Mouse (Mus musculus): ENCODE data around the gene Hist1h2bb.
A peak's percentile ranks its signal among the peaks of the same experiment; 100 is the strongest.
"Not testable (repeated sequence)": the region's sequence is repeated elsewhere in the genome, so short reads cannot be mapped to it uniquely, and the experiment has no call there.

The Hist1h2bb gene

DNA sequence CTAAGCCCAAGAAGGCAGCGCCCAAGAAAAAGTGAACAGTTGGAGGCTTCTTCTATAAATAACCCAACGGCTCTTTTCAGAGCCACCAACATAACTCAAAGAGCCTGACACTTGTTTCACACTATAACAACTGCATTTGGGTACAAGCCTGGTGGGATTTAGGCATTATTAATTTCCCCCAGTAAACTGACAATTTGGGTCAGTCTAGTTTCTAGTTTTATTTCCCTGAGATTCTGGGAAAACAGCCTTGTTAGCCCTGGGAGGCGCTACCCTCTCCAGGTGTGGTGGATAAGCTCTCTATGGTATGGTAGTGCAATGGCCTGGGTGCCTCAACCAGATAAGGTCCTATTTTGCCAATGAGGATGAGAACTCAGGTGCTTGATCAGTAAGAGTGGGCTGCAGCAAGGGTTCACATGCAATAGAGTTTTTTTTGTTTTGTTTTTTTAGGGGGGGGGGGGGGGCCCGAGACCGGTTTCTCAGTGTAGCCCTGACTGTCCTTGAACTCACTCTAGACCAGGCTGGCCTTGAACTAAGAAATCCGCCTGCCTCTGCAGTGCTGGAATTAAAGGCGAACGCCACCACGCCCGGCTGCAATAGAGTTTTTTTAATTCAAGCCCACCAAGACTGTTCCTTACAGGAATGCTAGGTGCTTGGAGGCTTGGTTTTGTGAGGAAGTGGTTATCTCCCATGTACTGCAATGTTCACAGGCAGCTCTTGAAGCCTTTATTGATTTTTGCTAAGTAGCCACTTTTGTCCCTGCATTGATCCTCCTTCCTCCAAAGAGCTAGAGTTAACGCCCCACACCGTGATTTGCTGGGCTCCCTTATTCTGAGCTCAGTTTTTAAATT is 18.0 kb downstream of the Hist1h2bb start:
- DNase-seq (ENCODE audit: low spot score) = no peak

DNA sequence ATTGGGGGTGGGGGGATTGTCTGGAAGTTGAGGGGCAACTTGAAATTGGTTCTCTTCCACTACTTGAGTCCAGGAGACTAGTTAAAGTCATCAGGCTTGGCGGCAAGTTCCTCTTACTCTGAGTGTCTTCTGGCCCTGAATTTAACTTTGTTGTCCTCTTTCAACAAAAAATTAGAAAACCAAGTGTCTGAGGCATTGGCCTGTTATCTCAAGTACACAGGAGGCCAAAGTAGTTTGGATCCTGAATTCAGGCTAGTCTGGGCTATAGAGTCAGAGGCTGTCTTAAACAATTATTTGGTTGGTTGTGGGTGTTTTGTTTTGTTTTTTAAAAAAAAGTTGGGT is 18.6 kb downstream of the Hist1h2bb start:
- no peak for DNase-seq (ENCODE audit: low spot score)

DNA sequence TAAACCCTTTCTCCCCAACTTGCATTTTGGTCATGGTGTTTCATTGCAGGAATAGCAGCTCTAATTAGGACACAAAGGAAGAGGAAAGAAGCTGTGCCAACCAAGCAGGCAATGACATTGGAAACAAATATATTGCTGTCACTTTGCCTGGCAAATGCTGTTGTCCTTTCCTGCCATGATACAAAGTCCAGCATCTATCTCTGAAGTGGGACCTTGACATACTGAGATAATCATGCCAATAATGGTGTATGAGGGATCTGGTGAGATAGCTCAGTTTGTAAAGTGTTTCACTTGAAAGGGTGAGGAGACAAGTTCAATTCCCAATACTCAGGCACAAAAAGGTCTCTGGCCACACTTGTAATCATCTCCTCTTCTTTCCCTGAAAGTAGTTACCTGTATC is 20.2 kb downstream of the Hist1h2bb start:
- no peak for DNase-seq (ENCODE audit: low spot score)

DNA sequence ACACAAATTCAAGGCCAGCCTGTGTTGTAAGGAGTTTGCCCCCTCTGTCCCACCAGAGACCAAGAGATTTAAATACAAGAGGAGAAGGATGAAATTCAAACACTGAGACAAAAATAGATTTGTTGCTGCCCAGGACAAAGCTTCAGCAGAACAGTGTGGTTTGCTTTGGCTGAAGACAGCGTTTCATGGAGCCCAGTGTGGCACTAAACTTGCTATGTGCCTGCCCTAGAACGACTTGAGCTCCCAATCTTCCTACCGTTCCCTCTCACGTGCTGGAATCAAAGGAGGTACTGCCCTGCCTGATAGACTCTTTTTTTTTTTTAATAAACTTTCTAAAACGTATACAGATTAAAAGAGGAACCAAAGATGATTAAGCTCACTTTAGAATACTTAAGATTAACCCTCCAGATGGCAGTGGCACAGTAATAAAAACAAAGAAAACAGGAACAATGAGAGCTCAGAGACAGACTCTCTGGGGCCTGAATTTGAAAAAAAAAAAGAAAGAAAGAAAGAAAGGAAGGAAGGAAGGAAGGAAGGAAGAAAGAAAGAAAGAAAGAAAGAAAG is 22.4 kb downstream of the Hist1h2bb start:
- no peak for DNase-seq (ENCODE audit: low spot score)

DNA sequence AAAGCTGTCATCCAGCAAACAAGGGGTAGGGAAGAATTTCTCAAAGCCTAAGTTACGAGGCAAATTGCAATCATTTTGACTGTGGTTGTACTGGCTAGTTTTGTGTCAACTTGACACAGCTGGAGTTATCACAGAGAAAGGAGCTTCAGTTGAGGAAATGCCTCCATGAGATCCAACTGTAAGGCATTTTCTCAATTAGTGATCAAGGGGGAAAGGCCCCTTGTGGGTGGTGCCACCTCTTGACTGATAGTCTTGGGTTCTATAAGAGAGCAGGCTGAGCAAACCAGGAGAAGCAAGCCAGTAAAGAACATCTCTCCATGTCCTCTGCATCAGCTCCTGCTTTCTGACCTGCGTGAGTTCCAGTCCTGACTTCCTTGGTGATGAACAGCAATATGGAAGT is 23.1 kb downstream of the Hist1h2bb start, which contains the start of gene Trim38:
Gene Trim38 (plus strand): TSS at position 301 of the 400 bp plus-strand sequence.
- not testable (repeated sequence) for DNase-seq (ENCODE audit: low spot score)

DNA sequence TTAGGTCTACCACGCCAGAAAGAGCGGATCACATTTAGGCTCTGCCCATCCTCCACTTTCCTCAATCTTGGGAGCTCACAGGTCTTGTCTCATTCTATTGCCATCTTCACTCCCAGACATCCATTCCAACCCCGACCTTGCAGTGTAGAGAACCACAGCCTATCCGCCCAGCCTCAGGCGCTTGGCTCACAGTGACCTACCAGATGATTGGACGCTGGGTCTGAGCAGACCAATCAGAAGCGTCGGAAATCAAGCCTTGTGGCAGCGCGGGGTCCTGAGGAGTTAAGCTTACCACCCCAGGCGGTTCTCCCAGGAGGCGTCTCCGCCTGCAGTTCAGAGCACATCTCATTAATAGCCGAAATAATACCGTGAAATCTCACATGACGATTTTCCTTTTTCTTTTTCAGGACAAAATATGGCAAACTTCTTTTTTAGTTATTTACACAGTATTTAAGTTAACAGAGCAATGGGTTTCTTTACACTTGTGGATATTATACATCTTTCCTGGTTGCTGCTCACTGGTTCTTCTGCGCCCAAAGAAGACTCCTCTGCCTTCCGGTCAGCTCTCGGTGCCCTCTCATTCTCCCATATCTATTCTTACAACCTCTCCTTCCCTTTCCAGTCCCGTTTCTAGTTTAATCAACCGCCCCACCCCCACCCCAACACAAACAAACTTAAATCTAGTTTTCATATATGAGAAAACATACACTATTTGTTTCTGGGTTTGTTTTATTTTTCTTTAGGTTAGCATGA is 26.2 kb downstream of the Hist1h2bb start:
- DNase-seq (ENCODE audit: low spot score) = peak; percentile 23

DNA sequence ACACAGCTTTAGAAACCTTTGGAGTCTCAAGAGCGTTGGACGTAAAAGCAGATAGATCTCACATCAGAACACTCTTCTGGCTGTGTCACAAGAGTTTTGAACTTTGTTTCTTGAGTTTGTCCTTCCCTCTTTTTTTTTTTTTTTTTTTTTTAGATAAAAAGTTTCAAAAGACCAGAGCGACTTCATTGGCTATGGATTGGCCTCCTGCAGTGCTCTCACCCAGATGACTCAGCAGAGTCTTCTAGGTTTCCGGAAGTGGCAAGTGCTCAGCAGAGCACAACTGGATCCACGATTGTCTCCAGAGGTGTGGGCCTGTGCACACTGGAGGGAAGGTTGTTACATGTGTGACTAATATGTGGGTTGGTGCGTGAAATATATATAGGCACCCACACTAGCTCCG is 31.8 kb downstream of the Hist1h2bb start:
- DNase-seq (ENCODE audit: low spot score) = no peak

DNA sequence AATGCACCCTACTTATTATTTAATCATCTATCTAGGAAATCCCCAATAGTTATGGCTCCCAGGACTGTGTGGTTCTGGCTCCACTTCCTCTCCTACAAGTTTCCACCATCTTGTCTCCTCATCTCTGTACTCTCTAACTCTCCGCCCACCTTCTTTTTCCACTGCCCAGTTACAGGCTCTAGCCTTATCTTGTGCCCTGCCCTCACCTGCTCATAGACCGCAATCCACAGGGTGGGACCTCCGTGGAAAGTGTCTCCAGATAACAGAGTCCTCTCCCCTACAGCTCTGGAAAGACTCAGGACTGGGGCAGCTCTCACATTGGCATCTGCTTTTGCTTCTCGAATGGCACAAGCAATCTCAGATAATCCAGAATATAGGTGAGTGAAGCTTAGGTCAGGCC is 32.5 kb downstream of the Hist1h2bb start:
- no peak for DNase-seq (ENCODE audit: low spot score)

DNA sequence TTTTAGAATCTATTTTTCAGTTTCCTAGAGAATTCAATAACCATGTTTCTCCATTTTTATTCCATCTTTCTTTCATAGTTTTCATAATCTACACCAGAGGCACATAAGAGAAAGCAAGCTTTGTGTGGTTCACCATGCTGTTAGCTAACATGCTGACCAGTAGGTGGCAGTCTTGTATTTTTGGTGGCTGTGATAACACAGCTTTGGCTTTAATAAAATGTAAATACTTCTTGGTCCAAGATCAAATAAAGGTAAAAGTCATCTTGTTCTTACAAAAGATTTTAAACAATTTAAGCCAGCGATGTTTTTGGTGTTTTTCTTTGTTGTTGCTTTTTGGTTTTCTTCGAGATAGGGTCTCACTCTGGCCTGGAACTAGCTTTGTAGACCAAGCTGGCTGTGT is 46.0 kb downstream of the Hist1h2bb start:
- peak; percentile 51 for DNase-seq (ENCODE audit: low spot score)

All from urinary bladder, postnatal 14 days (tissue).